Mouse (Mus musculus) ES-E14 (cell line): ENCODE measurements around the gene Emilin2.

Source experiments
- HCFC1 ChIP-seq: IDR thresholded peaks from 2 replicates; pipeline ENCODE4 v1.6.1; 2012; ENCODE audit warnings: low read length, inconsistent platforms, borderline replicate concordance; ENCODE audit not compliant: insufficient read depth
- MAFK ChIP-seq: IDR thresholded peaks from 2 replicates; pipeline ENCODE4 v1.6.1; 2014; ENCODE audit warnings: mild to moderate bottlenecking, low read depth, low read length, inconsistent platforms; ENCODE audit not compliant: insufficient read depth
- ZC3H11A ChIP-seq: IDR thresholded peaks from 2 replicates; pipeline ENCODE4 v1.6.1; 2012; ENCODE audit warnings: low read depth, mild to moderate bottlenecking, inconsistent platforms, low read length, borderline replicate concordance

DNA sequence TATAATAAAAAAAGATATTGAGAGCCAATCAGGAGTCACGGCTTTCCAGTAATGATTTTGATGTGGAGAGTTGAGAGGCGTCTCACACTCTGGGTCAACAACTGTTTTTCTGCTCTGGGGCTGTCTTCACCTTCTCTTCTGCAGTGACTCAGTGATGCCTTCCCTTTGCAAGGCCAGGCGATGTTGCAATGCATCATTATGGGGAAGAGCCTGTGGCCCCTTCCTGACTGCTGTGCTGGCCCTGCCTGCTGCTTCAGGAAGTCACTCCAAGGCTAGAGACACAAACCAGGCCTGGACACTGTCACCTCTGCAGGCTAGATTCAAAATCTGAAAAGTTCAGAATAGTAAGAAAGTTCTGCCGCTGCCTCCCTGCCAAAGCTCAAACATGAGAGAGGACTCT, 11.9 kb downstream of the Emilin2 start:
- no peak for TF ChIP-seq MAFK
- no peak for TF ChIP-seq HCFC1
- TF ChIP-seq ZC3H11A, result no peak
